Mouse (Mus musculus) adrenal gland, postnatal 25 days (tissue): ENCODE data around the gene Mrps12. TPM values are rescaled to one million over a fixed set of nuclear protein-coding genes. Genes with fewer than 3 reads are reported as not detected.

Source experiments
- DNase-seq: peaks from one replicate; pipeline ENCODE4 v3.0.0; 2021; ENCODE audit warnings: mixed read lengths
- long read RNA-seq: library from polyadenylated mRNA; stranded (forward); transcript quantifications from one replicate; pipeline ENCODE4 v2.0.0, GENCODE M21; 2021
- total RNA-seq: library from RNA; stranded (reverse); gene quantifications from 2 replicates; pipeline ENCODE4 v1.2.3, GENCODE M21; 2021

The Mrps12 gene
- total RNA-seq: 78.8 and 86.5 TPM in 2 replicates
- long read RNA-seq, transcript Mrps12-201 (3 exons, 722 nt): major isoform, 43 of 77 reads
- long read RNA-seq, transcript Mrps12-204 (2 exons, 883 nt): minor isoform, 27 of 77 reads
- long read RNA-seq, partial matches to known transcripts: 0 of 77 reads
- long read RNA-seq, other reads (novel, unspliced or antisense): 7 of 77 reads

- DNase-seq: peak; percentile 94
These were observed at the start of gene Mrps12, which contains the start of gene Sars2 for GRCm38 (mm10) chr7:28741709-28742438. Gene Mrps12, minus strand, starts transcription at chr7:28741820. Gene Sars2, plus strand, starts transcription at chr7:28741992.

- DNase-seq: no peak
These were observed 48.6 kb upstream of the Mrps12 start for GRCm38 (mm10) chr7:28790066-28790806.

- DNase-seq: no peak
These were observed 47.6 kb upstream of the Mrps12 start for GRCm38 (mm10) chr7:28789235-28789634.

- no peak for DNase-seq
These were observed 46.9 kb upstream of the Mrps12 start, which contains the start of gene Rinl for GRCm38 (mm10) chr7:28788307-28789195. Gene Rinl, plus strand, starts transcription at chr7:28788969.

GRCm38 (mm10) chr7:28787884-28788283 lies 46.3 kb upstream of the Mrps12 start:
- DNase-seq: no peak

GRCm38 (mm10) chr7:28785161-28785560 lies 43.5 kb upstream of the Mrps12 start:
- no peak for DNase-seq

- no peak for DNase-seq
These were observed 39.6 kb upstream of the Mrps12 start for GRCm38 (mm10) chr7:28781261-28781663.

GRCm38 (mm10) chr7:28780857-28781256 lies 39.2 kb upstream of the Mrps12 start:
- no peak for DNase-seq

GRCm38 (mm10) chr7:28780067-28780658 lies 38.5 kb upstream of the Mrps12 start:
- peak; percentile 85 for DNase-seq

GRCm38 (mm10) chr7:28778825-28779224 lies 37.2 kb upstream of the Mrps12 start:
- no peak for DNase-seq

- DNase-seq: no peak
These were observed 33.5 kb upstream of the Mrps12 start for GRCm38 (mm10) chr7:28775129-28775528.

GRCm38 (mm10) chr7:28774164-28774563 lies 32.5 kb upstream of the Mrps12 start:
- DNase-seq: no peak

- DNase-seq: no peak
These were observed 31.5 kb upstream of the Mrps12 start for GRCm38 (mm10) chr7:28773163-28773562.

GRCm38 (mm10) chr7:28771867-28772266 lies 30.2 kb upstream of the Mrps12 start:
- DNase-seq: no peak

- DNase-seq: no peak
These were observed 28.7 kb upstream of the Mrps12 start for GRCm38 (mm10) chr7:28770309-28770708.

GRCm38 (mm10) chr7:28769414-28769958 lies 27.9 kb upstream of the Mrps12 start:
- no peak for DNase-seq

GRCm38 (mm10) chr7:28767462-28767965 lies 25.9 kb upstream of the Mrps12 start, which contains the start of gene Nfkbib:
Gene Nfkbib, minus strand, starts transcription at chr7:28767512.
- DNase-seq: no peak

- DNase-seq: no peak
These were observed 25.3 kb upstream of the Mrps12 start for GRCm38 (mm10) chr7:28766910-28767309.

GRCm38 (mm10) chr7:28766173-28766879 lies 24.7 kb upstream of the Mrps12 start, which contains the start of gene Sirt2:
Gene Sirt2, plus strand, starts transcription at chr7:28766735.
- peak; percentile 90 for DNase-seq

- no peak for DNase-seq
These were observed 23.6 kb upstream of the Mrps12 start for GRCm38 (mm10) chr7:28765211-28765610.
